Mouse (Mus musculus) kidney, embryonic 16.5 days (tissue): ENCODE data around the gene Zfp950. TPM values are rescaled to one million over a fixed set of nuclear protein-coding genes. Genes with fewer than 3 reads are reported as not detected.

ENCODE experiments used
- ATAC-seq: fragments of 200-750 bp; cut with Nextera tagmentation; 2 replicates; pipeline ENCODE4 v1.8.0; 2017; ENCODE audit warnings: moderate TSS enrichment; ENCODE audit not compliant: low FRiP score, low TSS enrichment
- H3K27ac ChIP-seq: fragments of 300-500 bp; sonication (generic); 2 replicates; pipeline ENCODE4 v1.5.1; 2014; ENCODE audit warnings: low read length
- H3K27me3 ChIP-seq: fragments of 300-500 bp; sonication (generic); 2 replicates; pipeline ENCODE4 v1.6.1; 2014; ENCODE audit warnings: low read length, control low read depth, mixed read lengths; ENCODE audit not compliant: insufficient read depth
- H3K36me3 ChIP-seq: fragments of 300-500 bp; sonication (generic); 2 replicates; pipeline ENCODE4 v1.6.1; 2014; ENCODE audit warnings: low read length, control low read depth, mixed read lengths; ENCODE audit not compliant: insufficient read depth
- H3K4me1 ChIP-seq: fragments of 300-500 bp; sonication (generic); 2 replicates; pipeline ENCODE4 v1.6.1; 2014; ENCODE audit warnings: low read length, control low read depth, mixed read lengths; ENCODE audit not compliant: insufficient read depth
- H3K4me2 ChIP-seq: fragments of 300-500 bp; sonication (generic); replicated peaks from 2 replicates; pipeline ENCODE4 v1.6.1; 2014; ENCODE audit warnings: low read depth, low read length
- H3K4me3 ChIP-seq: fragments of 300-500 bp; sonication (generic); 2 replicates; pipeline ENCODE4 v1.5.1; 2014; ENCODE audit warnings: mild to moderate bottlenecking, low read length
- H3K9ac ChIP-seq: fragments of 300-500 bp; sonication (generic); replicated peaks from 2 replicates; pipeline ENCODE4 v1.6.1; 2014; ENCODE audit warnings: low read length
- H3K9me3 ChIP-seq: fragments of 300-500 bp; sonication (generic); 2 replicates; pipeline ENCODE4 v1.6.1; 2016; ENCODE audit warnings: low read length, control low read depth
- WGBS: fragments of 180-500 bp; shearing (Covaris S2); extraction: QIAGEN DNeasy Blood & Tissue Kit; methylation state at CpG from one replicate; pipeline ENCODE4 v1.1.7; 2014; 5-methylcytosine and 5-hydroxymethylcytosine counted together
- polyA plus RNA-seq: library from polyadenylated mRNA; unstranded; fragments of >200 nt; fragmentation: Nextera tagmentation; extraction: Ambion mirVana; gene quantifications from 2 replicates; pipeline ENCODE4 v1.2.1, GENCODE M21; 2015

Zfp950 gene
- polyA plus RNA-seq, 1 experiment from 2014 or later, result 32.6 TPM

- no peak overlapping the region for H3K4me2 ChIP-seq
- no peaks in the 10 kb centered on the region for H3K9me3 ChIP-seq
- ATAC-seq, result no peak
- no peak overlapping the region for H3K9ac ChIP-seq
- H3K4me3 ChIP-seq, result no peak overlapping the region
- no peaks in the 10 kb centered on the region; the same call in 1 of the 2 replicates for H3K36me3 ChIP-seq
- H3K27me3 ChIP-seq, result no peaks in the 10 kb centered on the region
- no peak overlapping the region for H3K27ac ChIP-seq
- WGBS, result 21% methylated on average over 4 of the region's 4 CpGs
- no peaks in the 10 kb centered on the region for H3K4me1 ChIP-seq
These were observed 42.9 kb downstream of the Zfp950 start for GRCm38 (mm10) chr19:61097764-61098163.

- no peak overlapping the region for H3K27ac ChIP-seq
- H3K4me1 ChIP-seq, result no peaks in the 10 kb centered on the region
- WGBS, result 84% methylated on average over 2 of the region's 2 CpGs
- no peaks in the 10 kb centered on the region for H3K9me3 ChIP-seq
- ATAC-seq, result no peak
- no peak overlapping the region for H3K9ac ChIP-seq
- no peak overlapping the region for H3K4me2 ChIP-seq
- no peaks in the 10 kb centered on the region for H3K27me3 ChIP-seq
- H3K36me3 ChIP-seq, result no peaks in the 10 kb centered on the region; the same call in 1 of the 2 replicates
- no peak overlapping the region for H3K4me3 ChIP-seq
These were observed 43.9 kb downstream of the Zfp950 start for GRCm38 (mm10) chr19:61096776-61097175.

DNA sequence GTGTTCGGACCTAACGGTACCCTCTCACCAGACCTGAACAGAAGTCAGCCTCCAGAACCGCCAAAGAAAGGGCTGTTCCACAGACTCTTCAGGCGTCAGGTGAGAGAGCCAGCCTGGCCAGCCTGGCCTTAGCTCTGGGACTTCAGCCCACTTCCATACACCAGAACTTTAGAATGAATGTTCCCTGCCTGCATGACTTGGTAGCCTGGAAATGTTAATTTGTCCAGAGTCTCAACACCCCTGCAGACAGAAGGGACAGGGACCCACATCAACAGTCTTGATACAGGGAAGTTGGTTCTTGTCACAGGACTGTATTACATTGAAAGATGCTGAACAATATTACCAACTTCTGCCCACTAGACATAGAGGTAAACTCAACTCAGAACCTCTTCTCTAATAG lies 50.1 kb downstream of the Zfp950 start:
- H3K9ac ChIP-seq, result no peak overlapping the region
- no peak overlapping the region for H3K27ac ChIP-seq
- no peaks in the 10 kb centered on the region; the same call in 1 of the 2 replicates for H3K36me3 ChIP-seq
- no peaks in the 10 kb centered on the region for H3K27me3 ChIP-seq
- H3K4me1 ChIP-seq, result no peaks in the 10 kb centered on the region
- ATAC-seq, result no peak
- H3K4me3 ChIP-seq, result no peak overlapping the region
- 90% methylated on average over 4 of the region's 4 CpGs for WGBS
- no peaks in the 10 kb centered on the region for H3K9me3 ChIP-seq
- no peak overlapping the region for H3K4me2 ChIP-seq

DNA sequence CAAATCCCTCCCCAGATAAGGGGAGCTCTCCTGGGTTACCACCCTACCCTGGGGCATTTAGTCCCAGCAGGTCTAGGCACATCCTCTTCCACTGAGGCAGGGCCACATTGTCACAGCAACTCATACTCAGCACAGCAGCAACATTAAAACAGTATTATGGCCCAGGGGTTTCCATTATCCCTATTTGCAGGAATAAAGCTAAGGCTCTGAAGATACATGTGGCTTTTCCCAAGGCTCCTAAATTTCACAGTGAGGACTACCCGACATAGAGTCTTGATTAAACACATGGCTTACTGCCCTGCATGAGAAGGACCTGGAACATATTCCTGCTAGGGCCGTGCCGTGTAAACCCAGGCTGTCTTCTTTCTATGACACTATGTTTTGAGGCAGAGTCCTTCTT lies 51.6 kb downstream of the Zfp950 start:
- H3K9me3 ChIP-seq, result no peaks in the 10 kb centered on the region
- 96% methylated on average over 3 of the region's 3 CpGs for WGBS
- H3K27ac ChIP-seq, result no peak overlapping the region

DNA sequence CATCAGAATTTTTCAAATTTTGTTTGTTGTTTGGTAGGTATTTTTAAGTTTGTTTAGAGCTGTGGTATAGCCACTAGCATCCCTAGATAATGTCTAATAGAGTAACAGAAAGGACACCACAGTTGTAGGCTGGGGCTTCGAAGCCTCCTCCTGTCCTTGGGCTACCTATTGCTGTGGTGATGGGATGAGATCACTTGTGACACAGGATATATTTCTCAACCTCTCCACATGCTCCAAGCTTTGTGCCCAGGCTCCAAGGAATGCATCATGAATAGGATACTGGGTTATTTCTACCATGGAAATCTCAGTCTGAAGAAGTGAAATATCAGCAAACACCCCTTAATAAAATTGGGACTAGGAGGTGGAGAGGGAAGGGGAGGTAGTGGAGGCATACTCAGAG lies 52.9 kb downstream of the Zfp950 start:
- H3K36me3 ChIP-seq, result no peaks in the 10 kb centered on the region; the same call in 1 of the 2 replicates
- no peaks in the 10 kb centered on the region for H3K9me3 ChIP-seq
- no peaks in the 10 kb centered on the region for H3K4me1 ChIP-seq
- WGBS, result 96% methylated on average over 1 of the region's 1 CpGs
- H3K27ac ChIP-seq, result no peak overlapping the region
- H3K4me2 ChIP-seq, result no peak overlapping the region
- ATAC-seq, result no peak
- no peaks in the 10 kb centered on the region for H3K27me3 ChIP-seq
- H3K9ac ChIP-seq, result no peak overlapping the region
- no peak overlapping the region for H3K4me3 ChIP-seq

More for the DNA sequence above, 51.6 kb downstream of the Zfp950 start:
- no peaks in the 10 kb centered on the region; the same call in 1 of the 2 replicates for H3K36me3 ChIP-seq
- H3K9ac ChIP-seq, result no peak overlapping the region
- no peak overlapping the region for H3K4me3 ChIP-seq
- H3K4me2 ChIP-seq, result no peak overlapping the region
- H3K27me3 ChIP-seq, result no peaks in the 10 kb centered on the region
- no peak for ATAC-seq
- no peaks in the 10 kb centered on the region for H3K4me1 ChIP-seq

- Histone ChIP-seq H3K9ac (no peak overlapping the region), H3K27ac (no peak overlapping the region), H3K36me3 (no peaks in the 10 kb centered on the region; the same call in 1 of the 2 replicates), H3K9me3 (no peaks in the 10 kb centered on the region), H3K27me3 (no peaks in the 10 kb centered on the region), H3K4me1 (no peaks in the 10 kb centered on the region), H3K4me2 (no peak overlapping the region), H3K4me3 (no peak overlapping the region)
- ATAC-seq, result no peak
- 82% methylated on average over 2 of the region's 2 CpGs for WGBS
These were observed 55.4 kb downstream of the Zfp950 start for GRCm38 (mm10) chr19:61085217-61085616.

DNA sequence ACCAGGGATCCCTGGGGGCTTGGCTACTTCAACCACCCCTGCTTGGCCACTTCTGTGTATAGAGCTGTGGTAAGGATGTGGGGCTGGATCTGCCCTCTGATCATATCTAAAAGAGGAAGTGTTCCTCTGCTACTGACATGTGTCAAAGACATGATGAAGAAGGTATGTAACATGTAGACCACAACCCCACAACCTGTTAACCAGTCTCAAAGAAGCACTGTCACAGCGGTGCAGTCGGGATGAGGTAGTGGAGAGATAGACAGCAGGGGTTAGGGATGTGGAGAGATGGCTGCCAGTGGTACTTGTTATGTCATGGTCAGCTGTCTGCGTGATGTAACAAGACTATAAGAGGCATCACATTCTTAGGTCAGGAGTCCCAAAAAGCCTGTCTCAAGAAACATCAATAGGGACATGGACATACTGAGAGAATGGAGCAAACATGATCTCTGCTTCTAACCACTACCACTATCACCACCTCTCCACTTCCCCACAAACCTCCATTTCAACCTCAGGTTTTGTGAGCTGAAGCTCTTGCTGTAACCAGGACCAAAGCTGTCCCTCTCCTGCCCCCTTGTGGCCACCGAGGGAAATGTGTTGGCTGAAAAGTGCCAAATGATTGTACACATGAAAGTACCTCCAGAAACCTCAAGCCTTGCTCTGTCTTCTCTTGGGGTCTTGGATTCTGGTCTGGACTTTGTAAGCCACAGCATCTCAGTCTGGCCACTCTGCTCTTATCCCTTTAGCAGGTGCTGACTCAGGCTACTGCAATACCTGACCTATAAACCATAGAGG lies 56.3 kb downstream of the Zfp950 start:
- WGBS, result 50% methylated on average over 4 of the region's 4 CpGs
- Histone ChIP-seq H3K27ac (no peak overlapping the region), H3K4me2 (no peak overlapping the region), H3K27me3 (no peaks in the 10 kb centered on the region), H3K9ac (no peak overlapping the region), H3K9me3 (no peaks in the 10 kb centered on the region), H3K4me3 (no peak overlapping the region), H3K4me1 (no peaks in the 10 kb centered on the region), H3K36me3 (no peaks in the 10 kb centered on the region; the same call in 1 of the 2 replicates)
- ATAC-seq, result peak; percentile 69; the same call in 1 of the 2 replicates

DNA sequence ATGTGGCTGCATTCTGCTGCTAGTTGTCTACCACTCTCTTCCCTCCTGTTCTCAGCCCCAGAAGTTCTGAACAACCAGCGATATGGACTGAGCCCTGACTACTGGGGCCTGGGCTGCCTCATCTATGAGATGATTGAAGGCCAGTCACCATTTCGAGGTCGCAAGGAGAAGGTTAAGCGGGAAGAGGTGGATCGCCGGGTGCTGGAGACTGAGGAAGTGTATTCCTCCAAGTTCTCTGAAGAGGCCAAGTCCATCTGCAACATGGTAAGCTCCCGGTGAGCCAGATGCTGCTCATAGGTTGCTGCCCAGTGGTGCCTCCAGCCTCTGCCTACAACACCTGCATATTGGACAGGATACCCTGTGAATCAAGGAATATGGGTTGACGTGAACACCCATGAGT lies 57.6 kb downstream of the Zfp950 start:
- Histone ChIP-seq H3K27ac (no peak overlapping the region), H3K4me1 (no peaks in the 10 kb centered on the region), H3K36me3 (no peaks in the 10 kb centered on the region), H3K9ac (no peak overlapping the region), H3K27me3 (no peaks in the 10 kb centered on the region), H3K4me2 (no peak overlapping the region), H3K4me3 (no peak overlapping the region), H3K9me3 (no peaks in the 10 kb centered on the region)
- ATAC-seq, result no peak
- 93% methylated on average over 8 of the region's 8 CpGs for WGBS

GRCm38 (mm10) chr19:61080251-61080749 lies 60.3 kb downstream of the Zfp950 start:
- Histone ChIP-seq H3K4me2 (no peak overlapping the region), H3K27ac (no peak overlapping the region), H3K27me3 (no peaks in the 10 kb centered on the region), H3K4me3 (no peak overlapping the region), H3K9me3 (no peaks in the 10 kb centered on the region), H3K4me1 (no peaks in the 10 kb centered on the region), H3K36me3 (no peaks in the 10 kb centered on the region), H3K9ac (no peak overlapping the region)
- ATAC-seq, result no peak
- WGBS, result 89% methylated on average over 5 of the region's 5 CpGs

DNA sequence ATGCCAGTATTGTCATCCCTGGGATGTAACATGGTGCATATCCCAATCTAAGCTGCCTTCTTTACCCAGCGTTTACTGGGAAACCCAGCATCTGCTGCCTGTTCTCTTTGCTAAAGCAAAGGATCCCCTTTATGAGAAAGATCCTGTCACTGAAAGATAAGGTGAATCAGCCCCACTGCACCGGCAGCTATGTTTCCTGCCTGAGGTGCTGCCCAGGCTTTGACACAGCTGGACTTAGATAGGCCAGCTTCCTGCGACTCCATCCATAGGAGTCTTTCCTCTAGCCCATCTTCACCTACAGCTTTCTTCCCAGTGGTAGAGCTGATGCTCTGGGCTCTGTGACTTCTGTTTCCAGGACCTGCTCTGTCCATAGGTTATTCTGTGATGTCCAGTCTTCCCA lies 62.0 kb downstream of the Zfp950 start:
- Histone ChIP-seq H3K9ac (no peak overlapping the region), H3K9me3 (no peaks in the 10 kb centered on the region), H3K27ac (no peak overlapping the region), H3K4me2 (no peak overlapping the region), H3K4me1 (no peaks in the 10 kb centered on the region), H3K27me3 (no peaks in the 10 kb centered on the region), H3K4me3 (no peak overlapping the region), H3K36me3 (no peaks in the 10 kb centered on the region)
- no peak for ATAC-seq
- 94% methylated on average over 3 of the region's 3 CpGs for WGBS
